Mouse (Mus musculus): ENCODE measurements at regions not wholly inside any gene's neighbourhood (a gene's known extent, or its start where the extent isn't known, plus 50 kb on each side); places are given as distances from the start of the nearest gene placed in this dataset.

DNA sequence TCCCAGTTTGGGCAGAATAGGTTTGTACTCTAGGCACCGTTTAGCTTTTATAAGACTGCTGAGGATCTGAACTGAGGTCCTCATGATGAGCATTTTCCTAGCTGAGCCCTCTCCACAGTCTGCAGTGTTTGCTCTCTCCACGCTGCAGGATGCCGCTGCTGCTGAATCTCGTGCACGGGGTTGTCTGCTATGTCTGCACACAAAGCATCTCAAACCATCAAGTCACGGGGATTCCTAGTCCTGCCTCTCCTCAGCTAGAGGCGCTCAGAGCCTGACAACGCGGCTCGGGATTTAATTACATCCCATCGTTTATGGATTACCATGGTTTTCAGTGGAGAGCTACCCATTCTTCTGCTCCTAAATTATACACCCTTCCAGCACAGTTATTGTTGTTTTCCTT is 175.6 kb downstream of the Rnf144b start:
- WGBS (ENCODE audit: insufficient replicate concordance): 70% methylated on average over 11 of the region's 11 CpGs

DNA sequence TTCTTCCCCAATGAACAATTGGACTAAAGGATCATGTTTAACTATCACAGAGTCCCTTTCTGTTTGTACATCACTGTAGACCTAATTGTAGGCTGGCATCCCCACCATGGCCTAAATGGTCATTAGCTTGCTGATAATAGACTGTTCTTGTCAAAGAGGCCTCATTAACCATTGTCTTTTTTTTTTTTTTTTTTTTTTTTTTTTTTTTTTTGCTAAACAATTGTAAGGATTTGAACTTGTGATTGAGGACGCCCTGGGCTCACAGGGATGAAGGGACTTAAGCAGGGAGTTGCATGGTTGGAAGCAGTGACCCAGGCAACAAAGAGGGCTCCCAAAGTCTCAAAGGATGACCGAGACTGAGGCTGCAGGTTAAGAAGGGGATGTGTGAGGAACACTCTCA is 178.0 kb downstream of the Rnf144b start:
- H3K9me3 ChIP-seq (ENCODE audit: low read length): no peaks in the 10 kb centered on the region
- H3K4me2 ChIP-seq (ENCODE audit: low read depth, low read length): no peak overlapping the region
- H3K27ac ChIP-seq (ENCODE audit: low read depth): no peak overlapping the region
- H3K27me3 ChIP-seq (ENCODE audit: insufficient read depth, low read length): no peaks in the 10 kb centered on the region
- DNase-seq (no peak), ATAC-seq (no peak)
- no peak overlapping the region for H3K4me3 ChIP-seq (ENCODE audit: low read depth, low read length)
- no peaks in the 10 kb centered on the region for H3K4me1 ChIP-seq (ENCODE audit: insufficient read depth)
- H3K9ac ChIP-seq (replicated peaks): no peak overlapping the region
- H3K36me3 ChIP-seq (replicated peaks; ENCODE audit: insufficient read depth, low read length): no peaks in the 10 kb centered on the region
- no peak for TF ChIP-seq EP300 (IDR thresholded peaks at IDR 0.05; ENCODE audit: low read depth)
- no peak for TF ChIP-seq CTCF (IDR thresholded peaks at IDR 0.05; ENCODE audit: low read depth)
- WGBS (ENCODE audit: insufficient replicate concordance): 63% methylated on average over 2 of the region's 2 CpGs

More for the DNA sequence above, 175.6 kb downstream of the Rnf144b start:
- no peak overlapping the region for H3K27ac ChIP-seq (ENCODE audit: low read depth)
- no peak overlapping the region for H3K9ac ChIP-seq (replicated peaks)
- no peaks in the 10 kb centered on the region for H3K4me1 ChIP-seq (ENCODE audit: insufficient read depth)
- H3K9me3 ChIP-seq (ENCODE audit: low read length): no peaks in the 10 kb centered on the region
- H3K4me3 ChIP-seq (ENCODE audit: low read depth, low read length): no peak overlapping the region
- H3K4me2 ChIP-seq (ENCODE audit: low read depth, low read length): no peak overlapping the region
- ATAC-seq (no peak), DNase-seq (no peak)
- H3K27me3 ChIP-seq (ENCODE audit: insufficient read depth, low read length): no peaks in the 10 kb centered on the region
- TF ChIP-seq CTCF (IDR thresholded peaks at IDR 0.05; ENCODE audit: low read depth): no peak
- TF ChIP-seq EP300 (IDR thresholded peaks at IDR 0.05; ENCODE audit: low read depth): no peak
- no peaks in the 10 kb centered on the region for H3K36me3 ChIP-seq (replicated peaks; ENCODE audit: insufficient read depth, low read length)

DNA sequence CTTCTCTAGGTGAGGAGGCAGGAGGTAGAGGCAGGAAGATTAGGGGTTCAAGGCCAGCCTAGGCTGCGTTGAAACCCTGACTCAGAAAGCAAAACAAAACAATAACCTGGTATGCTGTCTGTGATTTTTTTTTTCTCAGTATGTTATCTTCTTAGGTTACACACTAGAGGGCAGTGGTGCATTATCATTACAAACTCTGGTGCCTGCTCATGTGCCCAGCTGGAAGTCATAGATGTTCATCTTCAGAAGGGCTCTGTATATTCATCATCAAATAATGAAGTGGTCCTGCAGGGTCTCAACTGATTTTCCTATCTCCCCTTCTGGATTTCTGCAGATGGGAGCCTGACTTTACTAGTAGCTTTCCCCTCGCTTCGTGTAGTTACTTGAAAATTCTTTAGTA is 178.6 kb downstream of the Rnf144b start:
- Histone ChIP-seq H3K36me3 (replicated peaks; ENCODE audit: insufficient read depth, low read length) (no peaks in the 10 kb centered on the region), H3K9ac (replicated peaks) (no peak overlapping the region), H3K4me3 (ENCODE audit: low read depth, low read length) (no peak overlapping the region), H3K4me2 (ENCODE audit: low read depth, low read length) (no peak overlapping the region), H3K27ac (ENCODE audit: low read depth) (no peak overlapping the region), H3K9me3 (ENCODE audit: low read length) (no peaks in the 10 kb centered on the region), H3K4me1 (ENCODE audit: insufficient read depth) (no peaks in the 10 kb centered on the region), H3K27me3 (ENCODE audit: insufficient read depth, low read length) (no peaks in the 10 kb centered on the region)
- 57% methylated on average over 3 of the region's 3 CpGs for WGBS (ENCODE audit: insufficient replicate concordance)
- ATAC-seq: no peak
- TF ChIP-seq CTCF (IDR thresholded peaks at IDR 0.05; ENCODE audit: low read depth) (peak; percentile 54), EP300 (IDR thresholded peaks at IDR 0.05; ENCODE audit: low read depth) (no peak)
- no peak for DNase-seq

DNA sequence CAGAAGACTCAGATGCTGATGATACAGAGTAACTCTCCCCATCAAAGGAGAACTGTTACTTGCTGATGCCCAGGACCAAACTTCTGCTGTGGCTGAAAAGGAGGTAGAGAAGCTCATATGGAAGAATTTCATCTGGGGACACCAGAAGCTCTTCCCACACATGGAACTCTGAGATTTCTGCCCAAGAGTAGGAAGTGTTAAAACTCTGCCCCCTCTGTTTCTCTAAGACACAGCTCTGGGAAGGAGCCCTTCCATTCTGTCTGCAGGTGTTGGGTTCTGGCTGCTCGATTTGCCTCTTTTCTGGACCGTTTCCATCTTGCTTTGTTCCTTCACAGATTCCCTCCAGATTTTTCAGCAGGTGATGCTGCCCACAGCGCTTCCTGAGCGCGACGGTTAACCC is 187.0 kb downstream of the Rnf144b start:
- no peak for DNase-seq
- TF ChIP-seq EP300 (IDR thresholded peaks at IDR 0.05; ENCODE audit: low read depth): no peak
- no peak for TF ChIP-seq CTCF (IDR thresholded peaks at IDR 0.05; ENCODE audit: low read depth)
- Histone ChIP-seq H3K27ac (ENCODE audit: low read depth) (no peak overlapping the region), H3K27me3 (ENCODE audit: insufficient read depth, low read length) (no peaks in the 10 kb centered on the region), H3K4me2 (ENCODE audit: low read depth, low read length) (no peak overlapping the region), H3K9ac (replicated peaks) (no peak overlapping the region), H3K9me3 (ENCODE audit: low read length) (no peaks in the 10 kb centered on the region), H3K36me3 (replicated peaks; ENCODE audit: insufficient read depth, low read length) (no peaks in the 10 kb centered on the region), H3K4me1 (ENCODE audit: insufficient read depth) (no peaks in the 10 kb centered on the region), H3K4me3 (ENCODE audit: low read depth, low read length) (no peak overlapping the region)
- WGBS (ENCODE audit: insufficient replicate concordance): 80% methylated on average over 6 of the region's 6 CpGs
- no peak for ATAC-seq

GRCm38 (mm10) chr13:47310751-47311202 is 188.3 kb downstream of the Rnf144b start:
- TF ChIP-seq CTCF (IDR thresholded peaks at IDR 0.05; ENCODE audit: low read depth) (no peak), EP300 (IDR thresholded peaks at IDR 0.05; ENCODE audit: low read depth) (no peak)
- WGBS (ENCODE audit: insufficient replicate concordance): 66% methylated on average over 7 of the region's 7 CpGs
- Histone ChIP-seq H3K27me3 (ENCODE audit: insufficient read depth, low read length) (no peaks in the 10 kb centered on the region), H3K27ac (ENCODE audit: low read depth) (no peak overlapping the region), H3K9me3 (ENCODE audit: low read length) (no peaks in the 10 kb centered on the region), H3K36me3 (replicated peaks; ENCODE audit: insufficient read depth, low read length) (no peaks in the 10 kb centered on the region), H3K9ac (replicated peaks) (no peak overlapping the region), H3K4me2 (ENCODE audit: low read depth, low read length) (no peak overlapping the region), H3K4me3 (ENCODE audit: low read depth, low read length) (no peak overlapping the region), H3K4me1 (ENCODE audit: insufficient read depth) (no peaks in the 10 kb centered on the region)
- DNase-seq: no peak
- no peak for ATAC-seq

DNA sequence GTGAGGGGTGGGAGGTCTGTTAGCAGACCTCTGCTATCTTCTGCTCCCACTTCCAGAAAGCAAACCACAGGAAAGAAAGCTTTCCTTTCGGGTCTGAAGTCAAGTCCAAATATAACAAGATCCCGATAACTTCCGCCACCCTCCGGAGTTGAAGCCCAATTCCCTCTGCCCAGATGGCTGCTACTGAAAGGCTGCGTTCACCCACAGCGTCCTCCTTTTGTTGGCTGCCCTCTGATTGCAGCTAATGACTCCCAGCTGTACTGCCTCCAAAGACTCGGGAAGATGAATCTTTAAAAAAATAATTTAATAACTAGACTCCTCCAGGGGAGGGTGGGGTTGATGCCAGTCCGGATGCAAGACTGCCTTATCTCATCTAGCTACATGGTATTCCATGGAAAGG is 197.1 kb downstream of the Rnf144b start:
- Histone ChIP-seq H3K4me1 (ENCODE audit: insufficient read depth) (no peaks in the 10 kb centered on the region), H3K4me2 (ENCODE audit: low read depth, low read length) (no peak overlapping the region), H3K36me3 (replicated peaks; ENCODE audit: insufficient read depth, low read length) (no peaks in the 10 kb centered on the region), H3K27me3 (ENCODE audit: insufficient read depth, low read length) (no peaks in the 10 kb centered on the region), H3K9me3 (ENCODE audit: low read length) (no peaks in the 10 kb centered on the region), H3K27ac (ENCODE audit: low read depth) (no peak overlapping the region), H3K9ac (replicated peaks) (no peak overlapping the region), H3K4me3 (ENCODE audit: low read depth, low read length) (no peak overlapping the region)
- 43% methylated on average over 8 of the region's 8 CpGs for WGBS (ENCODE audit: insufficient replicate concordance)
- DNase-seq: no peak
- TF ChIP-seq CTCF (IDR thresholded peaks at IDR 0.05; ENCODE audit: low read depth) (no peak), EP300 (IDR thresholded peaks at IDR 0.05; ENCODE audit: low read depth) (no peak)
- no peak for ATAC-seq

DNA sequence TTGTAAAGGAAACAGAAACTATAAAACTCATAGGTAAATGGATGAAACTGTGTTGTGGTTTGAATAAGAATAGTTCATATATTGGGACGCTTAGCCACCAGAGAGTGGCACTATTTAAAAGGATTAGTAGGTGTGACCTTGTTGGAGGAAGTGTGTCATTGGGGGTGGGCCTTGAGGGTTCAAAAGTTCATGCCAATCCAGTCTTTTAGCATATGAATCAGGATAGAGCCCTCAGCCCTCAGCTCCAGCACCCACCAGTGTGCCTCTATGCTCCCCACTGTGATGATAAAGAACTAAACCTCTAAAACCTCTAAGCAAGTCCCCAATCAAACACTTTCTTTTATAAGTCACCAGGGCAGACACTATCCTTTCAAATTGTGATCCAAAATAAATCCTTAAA is 199.4 kb downstream of the Rnf144b start:
- no peaks in the 10 kb centered on the region for H3K27me3 ChIP-seq (ENCODE audit: insufficient read depth, low read length)
- ATAC-seq: no peak
- no peaks in the 10 kb centered on the region for H3K36me3 ChIP-seq (replicated peaks; ENCODE audit: insufficient read depth, low read length)
- H3K27ac ChIP-seq (ENCODE audit: low read depth): no peak overlapping the region
- no peaks in the 10 kb centered on the region for H3K9me3 ChIP-seq (ENCODE audit: low read length)
- H3K4me3 ChIP-seq (ENCODE audit: low read depth, low read length): no peak overlapping the region
- no peak overlapping the region for H3K4me2 ChIP-seq (ENCODE audit: low read depth, low read length)
- 71% methylated on average over 1 of the region's 1 CpGs for WGBS (ENCODE audit: insufficient replicate concordance)
- no peak overlapping the region for H3K9ac ChIP-seq (replicated peaks)
- no peaks in the 10 kb centered on the region for H3K4me1 ChIP-seq (ENCODE audit: insufficient read depth)
- TF ChIP-seq EP300 (IDR thresholded peaks at IDR 0.05; ENCODE audit: low read depth): no peak
- DNase-seq: no peak

Measured in liver, postnatal 0 days (tissue).